Mouse (Mus musculus) bone marrow macrophage, adult 2 months (primary cell): ENCODE results near the gene Vmn2r2. TPM values are rescaled to one million over a fixed set of nuclear protein-coding genes. Genes with fewer than 3 reads are reported as not detected.

Experiments used
- H3K27ac ChIP-seq: 2 replicates; pipeline ENCODE4 v1.5.1; 2012; ENCODE audit warnings: low read depth, low read length; ENCODE audit not compliant: insufficient read depth
- H3K4me1 ChIP-seq: 2 replicates; pipeline ENCODE4 v1.6.1; 2012; ENCODE audit warnings: low read length; ENCODE audit not compliant: control insufficient read depth, insufficient read depth
- H3K4me3 ChIP-seq: 2 replicates; pipeline ENCODE4 v1.5.1; 2012; ENCODE audit warnings: mild to moderate bottlenecking, low read length, moderate library complexity; ENCODE audit not compliant: insufficient read depth
- CTCF ChIP-seq: IDR thresholded peaks from 2 replicates; pipeline ENCODE4 v1.5.1; 2012; ENCODE audit warnings: low read depth, mild to moderate bottlenecking, low read length, moderate library complexity
- POLR2A ChIP-seq: IDR thresholded peaks from 2 replicates; pipeline ENCODE4 v1.6.1; 2012; ENCODE audit warnings: mild to moderate bottlenecking, low read depth, low read length, borderline replicate concordance
- polyA plus RNA-seq: library from polyadenylated mRNA; stranded (reverse); fragments of >200 nt; gene quantifications from 2 replicates; pipeline ENCODE4 v1.2.4, GENCODE M21; 2012; ENCODE audit not compliant: missing spikeins, insufficient read depth, insufficient read length

Vmn2r2 gene
- not detected in 2 replicates for polyA plus RNA-seq

GRCm38 (mm10) chr3:64141878-64142508, at the start of gene Vmn2r2:
TSS of gene Vmn2r2 (minus strand) at chr3:64141928.
- TF ChIP-seq CTCF (no peak), POLR2A (no peak)

GRCm38 (mm10) chr3:64113352-64114046, 28.2 kb downstream of the Vmn2r2 start:
- Histone ChIP-seq H3K4me3 (no peak overlapping the region), H3K4me1 (no peaks in the 10 kb centered on the region), H3K27ac (no peak overlapping the region)
- TF ChIP-seq CTCF (no peak), POLR2A (no peak)

More at GRCm38 (mm10) chr3:64141878-64142508, at the start of gene Vmn2r2:
- H3K27ac ChIP-seq = no peak within 1 kb of the TSS
- no peak within 1 kb of the TSS for H3K4me3 ChIP-seq
- H3K4me1 ChIP-seq = no peaks in the 10 kb centered on the region

- Histone ChIP-seq H3K4me1 (no peaks in the 10 kb centered on the region), H3K4me3 (no peak overlapping the region), H3K27ac (no peak overlapping the region)
- no peak for TF ChIP-seq POLR2A
- TF ChIP-seq CTCF = no peak
Measured at GRCm38 (mm10) chr3:64112707-64113106, 29.0 kb downstream of the Vmn2r2 start.

GRCm38 (mm10) chr3:64081247-64081646, 60.5 kb downstream of the Vmn2r2 start, which contains the start of gene Vmn2r1:
TSS of gene Vmn2r1 (plus strand) at chr3:64081547.
- H3K4me3 ChIP-seq = no peak within 1 kb of the TSS
- no peak within 1 kb of the TSS for H3K27ac ChIP-seq
- no peaks in the 10 kb centered on the region for H3K4me1 ChIP-seq
- no peak for TF ChIP-seq CTCF
- TF ChIP-seq POLR2A = no peak

Other genes with a start within 250 kb of the Vmn2r2 start
- not detected in 2 replicates for gene Plch1, start 242.5 kb downstream of the Vmn2r2 start, polyA plus RNA-seq
- 5.3 and 10.0 TPM in 2 replicates for gene E130311K13Rik, start 212.5 kb downstream of the Vmn2r2 start, polyA plus RNA-seq
- gene Slc33a1, start 177.2 kb downstream of the Vmn2r2 start, polyA plus RNA-seq = 19.3 and 21.0 TPM in 2 replicates
- 8.2 and 8.9 TPM in 2 replicates for gene Gmps, start 165.8 kb downstream of the Vmn2r2 start, polyA plus RNA-seq
- not detected in 2 replicates for gene Vmn2r1, start 60.4 kb downstream of the Vmn2r2 start, polyA plus RNA-seq
- gene Vmn2r3, start 147.8 kb upstream of the Vmn2r2 start, polyA plus RNA-seq = 0.32 TPM in 1 of 2 replicates, not detected in the other